Mouse (Mus musculus) cortical plate, adult 2 months (tissue): ENCODE measurements at regions not wholly inside any gene's neighbourhood (a gene's known extent, or its start where the extent isn't known, plus 50 kb on each side); places are given as distances from the start of the nearest gene placed in this dataset.

Experiments
- CTCF ChIP-seq: fragments of 200-500 bp; IDR thresholded peaks from 2 replicates; pipeline ENCODE4 v1.5.1; 2011; ENCODE audit warnings: mild to moderate bottlenecking, control low read depth, low read length; ENCODE audit not compliant: insufficient read depth; ENCODE audit errors: extremely low read depth
- POLR2A ChIP-seq: fragments of 200-500 bp; IDR thresholded peaks from 2 replicates; pipeline ENCODE4 v1.6.1; 2011; ENCODE audit warnings: mild to moderate bottlenecking, low read length, control low read depth; ENCODE audit not compliant: insufficient read depth; ENCODE audit errors: extremely low read depth

GRCm38 (mm10) chr1:73845115-73845514, 279.1 kb downstream of the Tns1 start:
- no peak for TF ChIP-seq CTCF
- TF ChIP-seq POLR2A, result no peak
